Mouse (Mus musculus): Measurements from ENCODE around the gene Pgm5.

The Pgm5 gene

GRCm38 (mm10) chr19:24865436-24865835 is 3.8 kb upstream of the Pgm5 start:
- DNase-seq: no peak

- DNase-seq: no peak
Measured at GRCm38 (mm10) chr19:24861276-24861611, 411 bp downstream of the Pgm5 start.

- peak; percentile 68 to 74 for DNase-seq
Measured at GRCm38 (mm10) chr19:24851456-24852315, 10.0 kb downstream of the Pgm5 start.

DNA sequence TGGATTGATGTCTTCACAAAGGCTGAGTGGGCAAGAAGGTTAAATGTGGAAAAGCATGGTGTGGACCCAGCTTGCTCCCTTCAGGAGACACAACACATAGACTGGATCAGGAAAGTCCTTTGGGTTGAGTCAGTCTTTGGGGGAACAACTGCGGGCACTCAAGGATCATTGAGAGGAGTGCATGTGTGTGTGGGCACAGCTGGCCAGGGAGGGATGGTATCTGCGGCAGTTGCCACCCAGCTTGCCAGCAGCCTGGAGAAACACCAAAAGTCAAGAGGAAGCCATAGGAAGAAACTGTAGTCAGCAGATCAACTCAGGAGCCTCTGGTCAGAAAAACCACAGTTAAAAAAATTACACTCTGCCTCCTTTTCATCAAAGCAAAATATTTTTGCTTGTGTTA is 12.8 kb downstream of the Pgm5 start:
- DNase-seq: no peak

- peak; percentile 46 to 56 for DNase-seq
Measured at GRCm38 (mm10) chr19:24848345-24848744, 13.3 kb downstream of the Pgm5 start.

GRCm38 (mm10) chr19:24845007-24845546 is 16.6 kb downstream of the Pgm5 start:
- peak in 1 of 2 experiments; percentile 17 for DNase-seq

GRCm38 (mm10) chr19:24842080-24842479 is 19.6 kb downstream of the Pgm5 start:
- peak in 1 of 2 experiments; percentile 23 for DNase-seq

DNA sequence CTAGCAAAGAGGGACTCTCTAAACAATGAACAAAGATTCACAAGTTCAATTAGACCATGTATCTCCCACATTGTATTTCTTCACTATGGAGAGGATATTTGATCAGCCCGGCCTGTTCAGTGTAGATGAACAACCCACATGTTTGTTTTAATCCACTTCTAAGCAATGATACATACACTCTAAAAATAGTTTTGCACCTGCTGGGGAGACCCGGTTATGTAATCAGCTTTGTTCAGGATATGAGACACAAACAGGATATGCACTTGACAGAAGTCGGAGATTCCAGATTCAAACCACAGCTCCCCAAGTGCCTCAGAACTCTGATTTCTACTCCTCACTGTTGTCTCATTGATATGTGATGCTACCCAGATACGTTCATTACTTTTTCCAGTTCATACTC is 37.1 kb downstream of the Pgm5 start:
- no peak for DNase-seq

- no peak for DNase-seq
Measured at GRCm38 (mm10) chr19:24815661-24816221, 45.9 kb downstream of the Pgm5 start.

- no peak for DNase-seq
Measured at GRCm38 (mm10) chr19:24812861-24813293, 48.8 kb downstream of the Pgm5 start.

DNA sequence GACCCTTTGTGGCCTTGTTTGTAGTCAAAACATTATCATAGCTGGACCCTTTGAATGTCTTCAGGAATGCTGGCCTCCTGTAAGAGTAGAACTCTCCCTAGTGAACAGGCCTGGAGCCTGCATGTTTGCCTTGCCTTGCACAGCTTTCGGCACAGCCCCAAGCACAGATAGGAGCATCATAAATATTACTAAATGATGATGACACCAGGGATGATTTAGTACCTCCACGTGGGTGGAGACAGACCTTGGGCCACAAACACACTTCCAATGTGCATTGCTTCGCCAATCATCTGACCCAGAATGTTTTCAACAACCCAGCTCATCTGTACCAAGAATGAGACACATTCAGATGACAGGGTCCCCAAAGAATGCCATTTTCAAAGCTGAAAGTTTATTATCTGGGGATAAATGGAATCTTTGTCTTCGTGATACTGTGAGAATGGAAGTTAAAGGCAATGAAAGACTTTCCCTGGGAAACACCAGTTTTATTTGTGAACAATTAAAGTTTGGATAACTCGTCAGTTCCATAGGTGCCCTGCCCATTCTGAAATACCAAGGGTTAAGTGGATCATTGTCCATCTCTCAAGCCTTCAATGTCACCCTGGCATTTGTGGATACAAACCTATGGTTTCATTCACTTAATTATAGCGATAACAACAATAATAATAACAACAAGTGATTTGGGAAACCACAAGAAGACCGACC is 49.4 kb downstream of the Pgm5 start:
- peak in 1 of 2 experiments; percentile 16 for DNase-seq

GRCm38 (mm10) chr19:24811451-24811850 is 50.2 kb downstream of the Pgm5 start:
- peak; percentile 21 to 49 for DNase-seq

- DNase-seq: no peak
Measured at GRCm38 (mm10) chr19:24806013-24806412, 55.6 kb downstream of the Pgm5 start.

- DNase-seq: peak; percentile 57 to 72
Measured at GRCm38 (mm10) chr19:24797606-24798005, 64.0 kb downstream of the Pgm5 start.

DNA sequence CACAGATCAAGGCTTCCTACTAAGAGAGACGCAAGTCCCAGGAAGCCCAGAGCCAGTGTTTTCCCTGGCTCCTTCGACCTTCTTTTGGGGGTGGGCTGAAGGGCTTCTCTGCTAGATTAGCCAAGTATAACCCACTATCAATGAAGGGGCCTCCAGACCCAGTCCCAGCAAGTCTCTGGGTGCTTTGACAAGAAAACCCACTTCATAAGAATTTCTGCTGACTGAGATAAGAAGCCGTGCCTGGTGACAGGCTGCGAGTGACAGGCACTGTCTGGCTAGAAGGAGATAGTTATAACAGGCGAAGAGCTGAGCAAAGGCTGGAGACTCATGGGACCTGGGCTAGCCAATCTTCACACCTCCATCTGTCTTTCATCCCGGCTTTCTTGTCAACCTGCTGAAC is 67.3 kb downstream of the Pgm5 start:
- DNase-seq: no peak

- no peak for DNase-seq
Measured at GRCm38 (mm10) chr19:24793545-24794139, 68.0 kb downstream of the Pgm5 start.

GRCm38 (mm10) chr19:24792876-24793275 is 68.8 kb downstream of the Pgm5 start:
- DNase-seq: no peak

DNA sequence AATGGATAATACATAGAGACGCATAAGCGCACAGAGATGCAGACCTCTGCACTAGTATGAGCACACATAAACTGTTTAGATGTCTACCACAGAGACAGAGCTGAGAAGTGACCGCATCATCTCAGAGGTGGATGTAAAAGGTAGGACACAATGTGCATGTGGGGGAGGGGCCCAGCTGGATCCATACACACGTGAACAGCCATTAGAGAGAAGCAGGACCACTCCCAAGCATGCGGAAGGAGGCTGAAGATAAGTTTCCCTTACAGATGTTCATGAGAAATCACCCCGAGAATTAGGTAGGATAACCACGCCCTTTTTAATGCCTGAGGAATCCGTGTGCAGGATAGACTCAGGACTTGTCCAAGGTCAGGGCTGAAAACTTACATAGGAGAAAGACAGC is 75.8 kb downstream of the Pgm5 start:
- DNase-seq: no peak

DNA sequence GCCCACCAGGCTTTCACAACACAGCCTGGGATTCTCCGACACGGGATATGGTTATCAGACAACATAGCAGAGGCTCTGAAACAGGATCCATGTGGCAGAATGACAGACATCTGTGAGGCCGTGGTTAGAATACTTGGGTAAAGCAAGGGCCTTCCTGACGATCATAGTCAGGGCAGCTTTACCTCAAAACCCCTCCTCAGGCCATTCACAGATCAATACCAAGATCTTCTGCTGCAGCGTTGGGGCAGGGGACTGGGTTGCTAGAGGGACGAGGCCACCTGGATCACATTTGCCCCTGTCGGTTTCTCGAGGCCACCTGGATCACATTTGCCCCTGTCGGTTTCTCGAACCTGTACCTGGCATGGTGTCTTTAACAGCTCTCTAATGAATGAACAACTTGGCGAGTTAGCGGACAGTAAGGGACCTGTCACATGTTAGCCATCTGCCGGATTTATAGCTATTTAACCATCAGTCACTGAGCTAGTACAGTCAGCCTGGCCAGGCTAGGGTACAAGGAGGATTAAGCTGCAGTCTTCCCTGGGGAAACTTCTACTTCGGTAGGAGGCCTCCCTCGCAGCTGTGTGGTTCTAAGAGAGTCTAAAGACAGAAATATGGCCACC is 76.5 kb downstream of the Pgm5 start:
- no peak for DNase-seq

- peak in 1 of 2 experiments; percentile 25 for DNase-seq
Measured at GRCm38 (mm10) chr19:24783736-24784135, 77.9 kb downstream of the Pgm5 start.

DNA sequence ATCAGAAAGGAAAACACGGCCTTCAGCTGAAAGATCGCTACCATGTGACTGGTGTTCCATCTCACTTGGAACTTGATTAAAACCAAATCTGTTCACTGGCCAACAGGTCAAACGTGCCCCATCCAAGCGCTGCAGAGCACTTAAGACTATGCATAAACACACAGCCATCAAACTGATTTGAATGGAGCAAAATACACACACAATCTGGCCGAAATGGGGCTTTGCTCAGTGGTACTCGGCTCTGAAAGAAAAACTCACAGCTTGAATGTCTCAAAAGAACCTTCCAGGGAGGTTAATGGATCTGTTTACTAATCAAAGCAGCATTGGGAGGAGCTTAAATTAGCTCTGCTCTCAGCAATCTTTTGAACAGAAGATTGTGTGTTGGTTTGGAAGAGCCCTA is 81.7 kb downstream of the Pgm5 start:
- DNase-seq: peak in 1 of 2 experiments; percentile 33

DNA sequence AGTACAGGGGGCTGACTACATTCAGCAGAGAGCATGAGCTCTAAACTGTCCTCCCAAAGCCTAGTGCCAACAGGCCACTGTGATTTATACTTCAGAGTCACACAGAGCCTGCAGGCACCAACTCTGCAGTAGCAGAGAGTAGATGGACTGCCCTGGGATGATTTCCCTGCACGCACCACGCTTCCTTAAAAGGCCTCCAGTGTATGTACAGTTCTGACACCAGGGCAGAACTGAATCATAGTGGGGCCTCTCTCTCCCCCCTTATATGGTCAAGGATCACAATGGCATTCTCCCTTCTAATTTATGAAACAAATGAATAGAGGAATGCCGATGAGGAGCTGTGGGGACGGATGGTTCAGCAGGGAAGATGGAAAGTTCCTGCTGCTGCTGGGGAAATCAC is 91.3 kb downstream of the Pgm5 start:
- peak; percentile 21 to 41 for DNase-seq

GRCm38 (mm10) chr19:24767401-24767800 is 94.3 kb downstream of the Pgm5 start:
- no peak for DNase-seq

All from kidney, postnatal 4 days (tissue).